Mouse (Mus musculus): ENCODE data around the gene Ciart.
"Not testable (repeated sequence)": the region's sequence is repeated elsewhere in the genome, so short reads cannot be mapped to it uniquely, and the experiment has no call there.

The Ciart gene

GRCm38 (mm10) chr3:95901616-95902372, 19.7 kb upstream of the Ciart start:
- DNase-seq (ENCODE audit: low spot score) = no peak

- DNase-seq (ENCODE audit: low spot score) = no peak
Measured at GRCm38 (mm10) chr3:95899800-95900524, 17.9 kb upstream of the Ciart start.

GRCm38 (mm10) chr3:95895501-95895900, 13.4 kb upstream of the Ciart start:
- not testable (repeated sequence) for DNase-seq (ENCODE audit: low spot score)

GRCm38 (mm10) chr3:95894317-95895160, 12.5 kb upstream of the Ciart start:
- peak; percentile 71 for DNase-seq (ENCODE audit: low spot score)

- DNase-seq (ENCODE audit: low spot score) = peak; percentile 98
Measured at GRCm38 (mm10) chr3:95893606-95894316, 11.7 kb upstream of the Ciart start, which contains the start of gene Aph1a. Gene Aph1a (plus strand): TSS chr3:95893969.

- DNase-seq (ENCODE audit: low spot score) = no peak
Measured at GRCm38 (mm10) chr3:95893126-95893525, 11.1 kb upstream of the Ciart start.

GRCm38 (mm10) chr3:95892066-95893052, 10.3 kb upstream of the Ciart start:
- no peak for DNase-seq (ENCODE audit: low spot score)

GRCm38 (mm10) chr3:95891211-95892065, 9.4 kb upstream of the Ciart start, which contains the start of gene BC028528:
Gene BC028528 (minus strand): TSS chr3:95892005.
- DNase-seq (ENCODE audit: low spot score) = no peak

- no peak for DNase-seq (ENCODE audit: low spot score)
Measured at GRCm38 (mm10) chr3:95889664-95890063, 7.6 kb upstream of the Ciart start.

GRCm38 (mm10) chr3:95887596-95887995, 5.5 kb upstream of the Ciart start:
- no peak for DNase-seq (ENCODE audit: low spot score)

GRCm38 (mm10) chr3:95884400-95884799, 2.3 kb upstream of the Ciart start:
- no peak for DNase-seq (ENCODE audit: low spot score)

- DNase-seq (ENCODE audit: low spot score) = peak; percentile 50
Measured at GRCm38 (mm10) chr3:95882816-95883425, 870 bp upstream of the Ciart start.

GRCm38 (mm10) chr3:95879063-95879462, 3.0 kb downstream of the Ciart start:
- DNase-seq (ENCODE audit: low spot score) = no peak

GRCm38 (mm10) chr3:95872048-95872447, 10.0 kb downstream of the Ciart start:
- no peak for DNase-seq (ENCODE audit: low spot score)

- DNase-seq (ENCODE audit: low spot score) = peak; percentile 83
Measured at GRCm38 (mm10) chr3:95871392-95871867, 10.6 kb downstream of the Ciart start, which contains the start of gene Mrps21. Gene Mrps21 (minus strand): TSS chr3:95871519.

GRCm38 (mm10) chr3:95870976-95871375, 11.1 kb downstream of the Ciart start:
- DNase-seq (ENCODE audit: low spot score) = no peak

GRCm38 (mm10) chr3:95867408-95867807, 14.6 kb downstream of the Ciart start:
- DNase-seq (ENCODE audit: low spot score) = no peak

- DNase-seq (ENCODE audit: low spot score) = no peak
Measured at GRCm38 (mm10) chr3:95866071-95866470, 16.0 kb downstream of the Ciart start.

- DNase-seq (ENCODE audit: low spot score) = no peak
Measured at GRCm38 (mm10) chr3:95865571-95865970, 16.5 kb downstream of the Ciart start.
